Comparison of ENCODE assay signal across 18 mouse cellular contexts in the genomic region with DNA sequence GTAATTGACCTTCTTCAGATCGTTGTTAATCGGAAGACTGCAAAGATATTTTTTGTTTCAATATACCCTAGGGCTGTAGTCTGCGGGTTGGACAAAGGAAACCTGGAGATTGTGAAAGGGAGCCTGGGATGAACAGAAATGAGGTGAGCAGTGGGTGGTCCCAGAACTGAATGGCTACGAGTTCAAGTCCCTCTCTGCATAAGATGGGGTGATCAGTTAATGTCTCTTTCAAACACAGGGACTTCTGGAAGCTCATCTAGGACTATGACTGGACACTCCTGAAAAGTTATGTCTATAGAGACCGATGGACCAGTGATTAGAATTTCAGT. TPM values are rescaled to one million over a fixed set of nuclear protein-coding genes. Genes with fewer than 3 reads are reported as not detected.
DNase-seq lines count a peak whose midpoint lies in the region; ATAC-seq and TF ChIP-seq lines count a peak whose summit lies in the region.
"Had no signal": no experiment of that assay in that cellular context is flagged by ENCODE, and none has a peak within 500 bp of the region (broad histone marks: within the 10 kb centered on the region; RNA-seq: fewer than 3 reads in every experiment).

No protein-coding gene starts in this region.

- peak; percentile 58 for DNase-seq in R1 (ENCODE audit: low read depth, low spot score)
- no peak for DNase-seq in forebrain, postnatal 0 days
- no peak for DNase-seq in heart, adult 18-20 months
- DNase-seq in testis, postnatal 14 days (ENCODE audit: low spot score) = no peak
- no peak for DNase-seq in frontal cortex, postnatal 14 days (ENCODE audit: low spot score in 2 of 2)
- DNase-seq: adrenal gland, postnatal 25 days; cerebellum, adult 9-11 months; heart, postnatal 36 days; liver; lung, postnatal 4 days had no signal

- H3K9me3 ChIP-seq in hindbrain, embryonic 13.5 days = no peaks in the 10 kb centered on the region
- no peaks in the 10 kb centered on the region for H3K9me3 ChIP-seq in hindbrain, embryonic 12.5 days (replicated peaks)
- H3K9me3 ChIP-seq in E14TG2a.4 (ENCODE audit: low read length) = peaks cover 41% of the 10 kb centered on the region
- H3K9me3 ChIP-seq in forebrain, postnatal 0 days (ENCODE audit: low read length) = no peaks in the 10 kb centered on the region
- H3K9me3 ChIP-seq: intestine, embryonic 15.5 days; limb, embryonic 10.5 days; liver, embryonic 15.5 days had no signal

- TF ChIP-seq CTCF in E14TG2a.4 (conservative IDR thresholded peaks at IDR 0.05; ENCODE audit: low read length) = no peak
- TF ChIP-seq CTCF in forebrain, postnatal 0 days (IDR thresholded peaks at IDR 0.05; ENCODE audit: low read depth) = no peak

- 66% methylated on average over 5 of the region's 5 CpGs for WGBS in hindbrain, embryonic 13.5 days
- 71% methylated on average over 5 of the region's 5 CpGs for WGBS in hindbrain, embryonic 12.5 days
- 33% methylated on average over 5 of the region's 5 CpGs for WGBS in forebrain, postnatal 0 days

- H3K27me3 ChIP-seq in hindbrain, embryonic 13.5 days = no peaks in the 10 kb centered on the region
- no peaks in the 10 kb centered on the region for H3K27me3 ChIP-seq in hindbrain, embryonic 12.5 days
- peaks cover 14% of the 10 kb centered on the region for H3K27me3 ChIP-seq in E14TG2a.4 (ENCODE audit: insufficient read depth, low read length)
- no peaks in the 10 kb centered on the region for H3K27me3 ChIP-seq in forebrain, postnatal 0 days (ENCODE audit: insufficient read depth, low read length)
- H3K27me3 ChIP-seq: heart, embryonic 15.5 days; intestine, embryonic 15.5 days; liver, embryonic 15.5 days had no signal

- peak overlapping the region; percentile 26; the same call in 1 of the 2 replicates for H3K4me2 ChIP-seq in hindbrain, embryonic 13.5 days
- H3K4me2 ChIP-seq in hindbrain, embryonic 12.5 days (replicated peaks) = no peak overlapping the region
- H3K4me2 ChIP-seq in forebrain, postnatal 0 days (ENCODE audit: low read depth) = peak overlapping the region; percentile 44
- H3K4me2 ChIP-seq: heart, embryonic 15.5 days; intestine, embryonic 15.5 days; liver, embryonic 15.5 days had no signal

- H3K4me1 ChIP-seq in hindbrain, embryonic 13.5 days (replicated peaks) = no peaks in the 10 kb centered on the region
- peaks cover 4% of the 10 kb centered on the region for H3K4me1 ChIP-seq in hindbrain, embryonic 12.5 days
- peaks cover 58% of the 10 kb centered on the region for H3K4me1 ChIP-seq in E14TG2a.4 (replicated peaks; ENCODE audit: low read depth, low read length)
- no peaks in the 10 kb centered on the region for H3K4me1 ChIP-seq in forebrain, postnatal 0 days (ENCODE audit: insufficient read depth)
- H3K4me1 ChIP-seq: heart, embryonic 15.5 days; intestine, embryonic 15.5 days; liver, embryonic 15.5 days had no signal

- peak overlapping the region; percentile 18; the same call in 1 of the 2 replicates for H3K4me3 ChIP-seq in hindbrain, embryonic 13.5 days
- no peak overlapping the region for H3K4me3 ChIP-seq in hindbrain, embryonic 12.5 days
- H3K4me3 ChIP-seq in E14TG2a.4 (replicated peaks; ENCODE audit: low read length) = peak overlapping the region; percentile 5
- peak overlapping the region; percentile 33 for H3K4me3 ChIP-seq in forebrain, postnatal 0 days (ENCODE audit: low read depth, low read length)
- H3K4me3 ChIP-seq: heart, embryonic 15.5 days; intestine, embryonic 15.5 days; limb, embryonic 10.5 days; liver, embryonic 15.5 days had no signal

- H3K36me3 ChIP-seq in hindbrain, embryonic 13.5 days = no peaks in the 10 kb centered on the region
- H3K36me3 ChIP-seq in hindbrain, embryonic 12.5 days = no peaks in the 10 kb centered on the region
- peaks cover 28% of the 10 kb centered on the region for H3K36me3 ChIP-seq in E14TG2a.4 (ENCODE audit: insufficient read depth, low read length)
- no peaks in the 10 kb centered on the region for H3K36me3 ChIP-seq in forebrain, postnatal 0 days (ENCODE audit: insufficient read depth)
- H3K36me3 ChIP-seq: heart, embryonic 15.5 days; intestine, embryonic 15.5 days; limb, embryonic 10.5 days; liver, embryonic 15.5 days had no signal

- peak; percentile 26; the same call in 1 of the 2 replicates for ATAC-seq in hindbrain, embryonic 13.5 days (ENCODE audit: low FRiP score)
- ATAC-seq in hindbrain, embryonic 12.5 days (ENCODE audit: low FRiP score) = no peak
- no peak for ATAC-seq in forebrain, postnatal 0 days
- ATAC-seq: CD4-positive, CD25-positive, alpha-beta regulatory T cell, adult 4 months; intestine, embryonic 15.5 days had no signal

- H3K9ac ChIP-seq in hindbrain, embryonic 13.5 days = no peak overlapping the region
- no peak overlapping the region for H3K9ac ChIP-seq in hindbrain, embryonic 12.5 days
- peak overlapping the region; percentile 49; the same call in 1 of the 2 replicates for H3K9ac ChIP-seq in forebrain, postnatal 0 days
- H3K9ac ChIP-seq: heart, embryonic 15.5 days; intestine, embryonic 15.5 days; liver, embryonic 15.5 days had no signal

- H3K27ac ChIP-seq in hindbrain, embryonic 13.5 days = peak overlapping the region; percentile 30; the same call in 1 of the 2 replicates
- H3K27ac ChIP-seq in hindbrain, embryonic 12.5 days = no peak overlapping the region
- H3K27ac ChIP-seq in forebrain, postnatal 0 days (ENCODE audit: low read depth, low read length) = no peak overlapping the region; the same call in 1 of the 2 replicates
- H3K27ac ChIP-seq: heart, embryonic 15.5 days; intestine, embryonic 15.5 days; limb, embryonic 10.5 days; liver, embryonic 15.5 days had no signal

RNA-seq across cellular contexts. Expression of gene Slc35g1, which starts 46.8 kb away (rescaled TPM):
- polyA plus RNA-seq in hindbrain, embryonic 13.5 days (2015; fragmentation: Nextera tagmentation; extraction: Ambion mirVana) = 0.91 and 1.4 TPM in 2 replicates
- polyA plus RNA-seq in hindbrain, embryonic 12.5 days (2016; fragmentation: Nextera tagmentation; extraction: Ambion mirVana) = 2.8 and 2.9 TPM in 2 replicates
- 2.8 and 3.2 TPM in 2 replicates for total RNA-seq in forebrain, postnatal 0 days (2014; rRNA removed)
- 0.86 and 1.3 TPM in 2 replicates for polyA plus RNA-seq in forebrain, postnatal 0 days (2015; fragmentation: Nextera tagmentation; extraction: Ambion mirVana)
- 1 to 10 TPM; 2.3 to 2.8 TPM for total RNA-seq in heart, adult 18-20 months (2021)
